Mouse (Mus musculus): ENCODE measurements around the gene Olfr896-ps1. TPM values are rescaled to one million over a fixed set of nuclear protein-coding genes. Genes with fewer than 3 reads are reported as not detected.

Olfr896-ps1 gene
- polyA plus RNA-seq (2014; fragmentation: Illumina TruSeq; extraction: RNeasy Lipid Tissue Mini Kit (QIAGEN cat#74804); ENCODE audit: low replicate concordance), result not detected

GRCm38 (mm10) chr9:38290807-38291206, at the start of gene Olfr896-ps1:
Gene Olfr896-ps1 (plus strand): TSS chr9:38291107.

GRCm38 (mm10) chr9:38252474-38252873, 38.4 kb upstream of the Olfr896-ps1 start, which contains the start of gene Olfr143:
Gene Olfr143 (plus strand): TSS chr9:38252774.

GRCm38 (mm10) chr9:38267551-38267950, 23.4 kb upstream of the Olfr896-ps1 start, which contains the start of gene Olfr895:
Gene Olfr895 (plus strand): TSS chr9:38267851.

GRCm38 (mm10) chr9:38328760-38329159, 37.9 kb downstream of the Olfr896-ps1 start, which contains the start of gene Olfr25:
Gene Olfr25 (plus strand): TSS chr9:38329060.

Other genes with a start within 250 kb of the Olfr896-ps1 start
- not detected for gene Olfr884, start 244.6 kb upstream of the Olfr896-ps1 start, polyA plus RNA-seq (2014; fragmentation: Illumina TruSeq; extraction: RNeasy Lipid Tissue Mini Kit (QIAGEN cat#74804); ENCODE audit: low replicate concordance)
- not detected for gene Olfr885, start 229.8 kb upstream of the Olfr896-ps1 start, polyA plus RNA-seq (2014; fragmentation: Illumina TruSeq; extraction: RNeasy Lipid Tissue Mini Kit (QIAGEN cat#74804); ENCODE audit: low replicate concordance)
- not detected for gene Olfr887, start 207.0 kb upstream of the Olfr896-ps1 start, polyA plus RNA-seq (2014; fragmentation: Illumina TruSeq; extraction: RNeasy Lipid Tissue Mini Kit (QIAGEN cat#74804); ENCODE audit: low replicate concordance)
- gene Olfr888, start 183.0 kb upstream of the Olfr896-ps1 start, polyA plus RNA-seq (2014; fragmentation: Illumina TruSeq; extraction: RNeasy Lipid Tissue Mini Kit (QIAGEN cat#74804); ENCODE audit: low replicate concordance), result not detected
- not detected for gene Olfr889, start 175.9 kb upstream of the Olfr896-ps1 start, polyA plus RNA-seq (2014; fragmentation: Illumina TruSeq; extraction: RNeasy Lipid Tissue Mini Kit (QIAGEN cat#74804); ENCODE audit: low replicate concordance)
- not detected for gene Olfr890, start 148.6 kb upstream of the Olfr896-ps1 start, polyA plus RNA-seq (2014; fragmentation: Illumina TruSeq; extraction: RNeasy Lipid Tissue Mini Kit (QIAGEN cat#74804); ENCODE audit: low replicate concordance)
- not detected for gene Olfr891, start 110.3 kb upstream of the Olfr896-ps1 start, polyA plus RNA-seq (2014; fragmentation: Illumina TruSeq; extraction: RNeasy Lipid Tissue Mini Kit (QIAGEN cat#74804); ENCODE audit: low replicate concordance)
- not detected for gene Olfr893, start 82.7 kb upstream of the Olfr896-ps1 start, polyA plus RNA-seq (2014; fragmentation: Illumina TruSeq; extraction: RNeasy Lipid Tissue Mini Kit (QIAGEN cat#74804); ENCODE audit: low replicate concordance)
- not detected for gene Olfr894, start 73.1 kb upstream of the Olfr896-ps1 start, polyA plus RNA-seq (2014; fragmentation: Illumina TruSeq; extraction: RNeasy Lipid Tissue Mini Kit (QIAGEN cat#74804); ENCODE audit: low replicate concordance)
- gene Olfr143, start 38.3 kb upstream of the Olfr896-ps1 start, polyA plus RNA-seq (2014; fragmentation: Illumina TruSeq; extraction: RNeasy Lipid Tissue Mini Kit (QIAGEN cat#74804); ENCODE audit: low replicate concordance), result not detected
- not detected for gene Olfr895, start 23.3 kb upstream of the Olfr896-ps1 start, polyA plus RNA-seq (2014; fragmentation: Illumina TruSeq; extraction: RNeasy Lipid Tissue Mini Kit (QIAGEN cat#74804); ENCODE audit: low replicate concordance)
- not detected for gene Olfr25, start 38.0 kb downstream of the Olfr896-ps1 start, polyA plus RNA-seq (2014; fragmentation: Illumina TruSeq; extraction: RNeasy Lipid Tissue Mini Kit (QIAGEN cat#74804); ENCODE audit: low replicate concordance)
- not detected for gene Olfr898, start 57.3 kb downstream of the Olfr896-ps1 start, polyA plus RNA-seq (2014; fragmentation: Illumina TruSeq; extraction: RNeasy Lipid Tissue Mini Kit (QIAGEN cat#74804); ENCODE audit: low replicate concordance)
- gene Olfr250, start 75.8 kb downstream of the Olfr896-ps1 start, polyA plus RNA-seq (2014; fragmentation: Illumina TruSeq; extraction: RNeasy Lipid Tissue Mini Kit (QIAGEN cat#74804); ENCODE audit: low replicate concordance), result not detected
- gene Olfr251, start 86.0 kb downstream of the Olfr896-ps1 start, polyA plus RNA-seq (2014; fragmentation: Illumina TruSeq; extraction: RNeasy Lipid Tissue Mini Kit (QIAGEN cat#74804); ENCODE audit: low replicate concordance), result not detected
- not detected for gene Olfr147, start 110.6 kb downstream of the Olfr896-ps1 start, polyA plus RNA-seq (2014; fragmentation: Illumina TruSeq; extraction: RNeasy Lipid Tissue Mini Kit (QIAGEN cat#74804); ENCODE audit: low replicate concordance)
- gene Olfr901, start 138.3 kb downstream of the Olfr896-ps1 start, polyA plus RNA-seq (2014; fragmentation: Illumina TruSeq; extraction: RNeasy Lipid Tissue Mini Kit (QIAGEN cat#74804); ENCODE audit: low replicate concordance), result not detected
- gene Olfr902, start 156.5 kb downstream of the Olfr896-ps1 start, polyA plus RNA-seq (2014; fragmentation: Illumina TruSeq; extraction: RNeasy Lipid Tissue Mini Kit (QIAGEN cat#74804); ENCODE audit: low replicate concordance), result not detected
- gene Olfr904, start 172.0 kb downstream of the Olfr896-ps1 start, polyA plus RNA-seq (2014; fragmentation: Illumina TruSeq; extraction: RNeasy Lipid Tissue Mini Kit (QIAGEN cat#74804); ENCODE audit: low replicate concordance), result not detected
- not detected for gene Olfr905, start 180.0 kb downstream of the Olfr896-ps1 start, polyA plus RNA-seq (2014; fragmentation: Illumina TruSeq; extraction: RNeasy Lipid Tissue Mini Kit (QIAGEN cat#74804); ENCODE audit: low replicate concordance)
- gene Olfr906, start 196.0 kb downstream of the Olfr896-ps1 start, polyA plus RNA-seq (2014; fragmentation: Illumina TruSeq; extraction: RNeasy Lipid Tissue Mini Kit (QIAGEN cat#74804); ENCODE audit: low replicate concordance), result not detected
- not detected for gene Olfr907, start 204.7 kb downstream of the Olfr896-ps1 start, polyA plus RNA-seq (2014; fragmentation: Illumina TruSeq; extraction: RNeasy Lipid Tissue Mini Kit (QIAGEN cat#74804); ENCODE audit: low replicate concordance)
- gene Olfr911-ps1, start 230.5 kb downstream of the Olfr896-ps1 start, polyA plus RNA-seq (2014; fragmentation: Illumina TruSeq; extraction: RNeasy Lipid Tissue Mini Kit (QIAGEN cat#74804); ENCODE audit: low replicate concordance), result not detected
- gene Olfr910, start 246.7 kb downstream of the Olfr896-ps1 start, polyA plus RNA-seq (2014; fragmentation: Illumina TruSeq; extraction: RNeasy Lipid Tissue Mini Kit (QIAGEN cat#74804); ENCODE audit: low replicate concordance), result not detected